Mouse (Mus musculus) cerebral cortex, adult 2 months (tissue): ENCODE data around the gene Prpf31.

Experiments
- WGBS: fragments of 180-500 bp; shearing (Covaris S2); methylation state at CpG from one replicate; pipeline ENCODE4 v1.1.7; 2018; 5-methylcytosine and 5-hydroxymethylcytosine counted together

Prpf31 gene

DNA sequence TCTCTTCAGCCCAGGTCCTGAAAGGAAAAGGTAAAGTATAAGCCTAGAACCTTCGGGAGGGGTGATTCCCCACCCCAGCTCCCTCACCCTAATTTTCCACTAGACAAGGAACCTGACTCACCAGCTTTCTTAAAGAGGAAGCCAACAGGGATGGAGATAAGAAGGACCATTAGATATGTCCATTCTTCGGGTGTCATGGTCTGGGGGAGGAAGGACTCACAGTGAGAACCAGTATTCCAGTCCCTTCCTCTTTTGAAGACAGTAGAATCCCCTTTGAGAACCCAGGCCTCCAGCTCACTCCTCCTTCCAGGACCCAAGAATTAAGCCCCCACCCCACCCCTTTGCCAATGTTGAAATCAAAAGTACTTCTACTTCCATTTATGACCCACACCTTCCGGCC, 62.1 kb downstream of the Prpf31 start:
- WGBS, result 28% methylated on average over 3 of the region's 3 CpGs
